8 mouse cellular contexts compared by ENCODE assay signal in the genomic region with DNA sequence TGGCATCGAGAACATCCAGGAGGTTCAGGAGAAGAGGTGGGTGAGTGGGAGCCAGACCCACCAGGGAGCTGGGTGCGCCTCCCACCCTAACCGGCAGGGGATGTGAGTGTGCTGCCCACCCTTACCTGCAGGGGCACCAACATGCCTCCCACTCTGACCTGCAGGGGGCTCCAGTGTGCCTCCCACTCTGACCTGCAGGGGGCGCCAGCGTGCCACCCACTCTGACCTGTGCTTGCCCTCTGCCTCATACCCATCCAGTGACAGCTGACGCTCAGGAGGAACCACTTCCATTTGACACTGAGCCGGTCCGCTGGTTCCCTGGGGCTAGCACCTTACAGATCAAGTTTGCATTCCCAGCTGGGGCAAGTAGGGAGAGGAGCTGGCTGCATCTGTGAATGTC.
DNase-seq lines count a peak whose midpoint lies in the region; ATAC-seq lines count a peak whose summit lies in the region.

No protein-coding gene starts in this region.

- peaks cover 89% of the 10 kb centered on the region for H3K27me3 ChIP-seq in forebrain, embryonic 10.5 days (ENCODE audit: poor library complexity, severe bottlenecking)
- H3K27me3 ChIP-seq in forebrain, embryonic 14.5 days (replicated peaks; ENCODE audit: control insufficient read depth, insufficient read depth, low read length): no peaks in the 10 kb centered on the region
- H3K27me3 ChIP-seq in erythroblast, embryonic 14.5 days (ENCODE audit: control insufficient read depth): peaks cover 42% of the 10 kb centered on the region

- DNase-seq in forebrain, embryonic 10.5 days (ENCODE audit: extremely low spot score, low spot score): peak; percentile 64
- no peak for DNase-seq in forebrain, embryonic 14.5 days (ENCODE audit: low spot score)
- DNase-seq in urinary bladder, postnatal 14 days (ENCODE audit: low spot score): peak; percentile 54
- DNase-seq in urinary bladder, adult 18-20 months (ENCODE audit: low spot score in 2 of 2): no peak
- DNase-seq in kidney, adult 8-10 months: peak; percentile 69 to 81
- DNase-seq in testis, postnatal 14 days (ENCODE audit: low spot score): peak; percentile 74

- no peaks in the 10 kb centered on the region for H3K36me3 ChIP-seq in forebrain, embryonic 10.5 days (replicated peaks)
- H3K36me3 ChIP-seq in forebrain, embryonic 14.5 days (ENCODE audit: control insufficient read depth, insufficient read depth, low read length): no peaks in the 10 kb centered on the region
- H3K36me3 ChIP-seq in erythroblast, embryonic 14.5 days (ENCODE audit: control insufficient read depth): no peaks in the 10 kb centered on the region; the same call in 1 of the 2 replicates
- no peaks in the 10 kb centered on the region for H3K36me3 ChIP-seq in macrophage (ENCODE audit: inconsistent target)

- peak overlapping the region; percentile 67 for H3K27ac ChIP-seq in forebrain, embryonic 10.5 days
- no peak overlapping the region for H3K27ac ChIP-seq in forebrain, embryonic 14.5 days (ENCODE audit: low read depth, low read length)
- H3K27ac ChIP-seq in macrophage: peak overlapping the region; percentile 19; the same call in 1 of the 2 replicates

- no peak for ATAC-seq in forebrain, embryonic 14.5 days

- no peaks in the 10 kb centered on the region for H3K9me3 ChIP-seq in forebrain, embryonic 10.5 days
- no peaks in the 10 kb centered on the region for H3K9me3 ChIP-seq in forebrain, embryonic 14.5 days (replicated peaks; ENCODE audit: control insufficient read depth, low read length)
- H3K9me3 ChIP-seq in erythroblast, embryonic 14.5 days (ENCODE audit: control insufficient read depth, low read length): no peaks in the 10 kb centered on the region

- H3K4me3 ChIP-seq in forebrain, embryonic 10.5 days: peak overlapping the region; percentile 36
- no peak overlapping the region for H3K4me3 ChIP-seq in forebrain, embryonic 14.5 days (ENCODE audit: low read depth, low read length)
- H3K4me3 ChIP-seq in erythroblast, embryonic 14.5 days (replicated peaks): peak overlapping the region; percentile 36
- H3K4me3 ChIP-seq in macrophage (ENCODE audit: inconsistent target): peak overlapping the region; percentile 22

- H3K4me2 ChIP-seq in forebrain, embryonic 14.5 days (ENCODE audit: low read length): no peak overlapping the region

- no peak overlapping the region for H3K9ac ChIP-seq in forebrain, embryonic 14.5 days (ENCODE audit: low read length)

- no peaks in the 10 kb centered on the region for H3K79me2 ChIP-seq in macrophage (ENCODE audit: inconsistent target)

- peaks cover 74% of the 10 kb centered on the region for H3K4me1 ChIP-seq in forebrain, embryonic 10.5 days
- H3K4me1 ChIP-seq in forebrain, embryonic 14.5 days (ENCODE audit: control insufficient read depth, insufficient read depth, low read length): peaks cover 5% of the 10 kb centered on the region; the same call in 1 of the 2 replicates
- peaks cover 52% of the 10 kb centered on the region for H3K4me1 ChIP-seq in erythroblast, embryonic 14.5 days (ENCODE audit: control insufficient read depth)

- 50% methylated on average over 8 of the region's 8 CpGs for WGBS in forebrain, embryonic 10.5 days
- WGBS in forebrain, embryonic 14.5 days: 54% methylated on average over 8 of the region's 8 CpGs
- 47% methylated on average over 8 of the region's 8 CpGs for WGBS in macrophage (ENCODE audit: missing documents)

Comparison
In these comparisons a context has a peak if more than half of its experiments do, and no peak if none do; other contexts are left out.
1. DNase-seq: peak in forebrain, embryonic 10.5 days (single experiment), urinary bladder, postnatal 14 days (single experiment), kidney, adult 8-10 months (2 of 2) and testis, postnatal 14 days (single experiment); none in forebrain, embryonic 14.5 days (single experiment) and urinary bladder, adult 18-20 months (0 of 2).